Mouse (Mus musculus): ENCODE results near the gene Csdc2. TPM values are rescaled to one million over a fixed set of nuclear protein-coding genes. Genes with fewer than 3 reads are reported as not detected.

Csdc2 gene
- total and polyA plus RNA-seq, 2 experiments from 2014 or later: 188 to 269 TPM

GRCm38 (mm10) chr15:81952310-81952709 is 15.8 kb downstream of the Csdc2 start:
- DNase-seq (ENCODE audit: low spot score) (no peak), ATAC-seq (no peak)
- no peak overlapping the region for H3K4me2 ChIP-seq (ENCODE audit: low read depth, low read length)
- peak; percentile 20; the same call in 1 of the 2 replicates for TF ChIP-seq CTCF (IDR thresholded peaks at IDR 0.05; ENCODE audit: low read depth)
- no peaks in the 10 kb centered on the region for H3K9me3 ChIP-seq (ENCODE audit: low read length)
- H3K4me3 ChIP-seq (ENCODE audit: low read length): no peak overlapping the region
- H3K4me1 ChIP-seq (ENCODE audit: insufficient read depth, low read length): no peaks in the 10 kb centered on the region
- H3K27me3 ChIP-seq (ENCODE audit: insufficient read depth, low read length): no peaks in the 10 kb centered on the region
- WGBS: 74% methylated on average over 4 of the region's 4 CpGs
- H3K9ac ChIP-seq (replicated peaks; ENCODE audit: low read length): no peak overlapping the region
- peaks cover 43% of the 10 kb centered on the region; the same call in 1 of the 2 replicates for H3K36me3 ChIP-seq (ENCODE audit: insufficient read depth, low read length)
- no peak overlapping the region for H3K27ac ChIP-seq

GRCm38 (mm10) chr15:81954151-81954583 is 17.6 kb downstream of the Csdc2 start:
- no peak for DNase-seq (ENCODE audit: low spot score)
- TF ChIP-seq CTCF (IDR thresholded peaks at IDR 0.05; ENCODE audit: low read depth): no peak
- Histone ChIP-seq H3K9me3 (ENCODE audit: low read length) (no peaks in the 10 kb centered on the region), H3K4me2 (ENCODE audit: low read depth, low read length) (no peak overlapping the region), H3K36me3 (ENCODE audit: insufficient read depth, low read length) (peaks cover 42% of the 10 kb centered on the region; the same call in 1 of the 2 replicates), H3K4me1 (ENCODE audit: insufficient read depth, low read length) (no peaks in the 10 kb centered on the region), H3K27me3 (ENCODE audit: insufficient read depth, low read length) (no peaks in the 10 kb centered on the region), H3K27ac (no peak overlapping the region), H3K9ac (replicated peaks; ENCODE audit: low read length) (no peak overlapping the region), H3K4me3 (ENCODE audit: low read length) (no peak overlapping the region)
- 94% methylated on average over 9 of the region's 9 CpGs for WGBS
- ATAC-seq: no peak

- H3K4me3 ChIP-seq (ENCODE audit: low read length): no peak overlapping the region
- H3K27me3 ChIP-seq (ENCODE audit: insufficient read depth, low read length): no peaks in the 10 kb centered on the region
- ATAC-seq (no peak), DNase-seq (ENCODE audit: low spot score) (no peak)
- peaks cover 36% of the 10 kb centered on the region; the same call in 1 of the 2 replicates for H3K36me3 ChIP-seq (ENCODE audit: insufficient read depth, low read length)
- H3K4me2 ChIP-seq (ENCODE audit: low read depth, low read length): no peak overlapping the region
- TF ChIP-seq CTCF (IDR thresholded peaks at IDR 0.05; ENCODE audit: low read depth): no peak
- WGBS: 90% methylated on average over 6 of the region's 6 CpGs
- H3K9ac ChIP-seq (replicated peaks; ENCODE audit: low read length): no peak overlapping the region
- no peaks in the 10 kb centered on the region for H3K4me1 ChIP-seq (ENCODE audit: insufficient read depth, low read length)
- no peaks in the 10 kb centered on the region for H3K9me3 ChIP-seq (ENCODE audit: low read length)
- H3K27ac ChIP-seq: no peak overlapping the region
Measured at GRCm38 (mm10) chr15:81954716-81955115, 18.2 kb downstream of the Csdc2 start.

GRCm38 (mm10) chr15:81955414-81955813 is 18.9 kb downstream of the Csdc2 start:
- Histone ChIP-seq H3K9ac (replicated peaks; ENCODE audit: low read length) (no peak overlapping the region), H3K27ac (no peak overlapping the region)

GRCm38 (mm10) chr15:81956457-81956856 is 19.9 kb downstream of the Csdc2 start:
- Histone ChIP-seq H3K9ac (replicated peaks; ENCODE audit: low read length) (no peak overlapping the region), H3K27ac (no peak overlapping the region), H3K36me3 (ENCODE audit: insufficient read depth, low read length) (peaks cover 20% of the 10 kb centered on the region; the same call in 1 of the 2 replicates), H3K4me1 (ENCODE audit: insufficient read depth, low read length) (no peaks in the 10 kb centered on the region), H3K4me2 (ENCODE audit: low read depth, low read length) (no peak overlapping the region), H3K9me3 (ENCODE audit: low read length) (no peaks in the 10 kb centered on the region), H3K27me3 (ENCODE audit: insufficient read depth, low read length) (no peaks in the 10 kb centered on the region), H3K4me3 (ENCODE audit: low read length) (no peak overlapping the region)
- WGBS: 52% methylated on average over 8 of the region's 8 CpGs
- peak; percentile 92 for TF ChIP-seq CTCF (IDR thresholded peaks at IDR 0.05; ENCODE audit: low read depth)
- DNase-seq (ENCODE audit: low spot score) (peak; percentile 68), ATAC-seq (no peak)

More at GRCm38 (mm10) chr15:81955414-81955813, 18.9 kb downstream of the Csdc2 start:
- DNase-seq (ENCODE audit: low spot score) (no peak), ATAC-seq (no peak)
- 94% methylated on average over 15 of the region's 15 CpGs for WGBS
- Histone ChIP-seq H3K4me3 (ENCODE audit: low read length) (no peak overlapping the region), H3K4me1 (ENCODE audit: insufficient read depth, low read length) (no peaks in the 10 kb centered on the region), H3K36me3 (ENCODE audit: insufficient read depth, low read length) (peaks cover 29% of the 10 kb centered on the region; the same call in 1 of the 2 replicates), H3K4me2 (ENCODE audit: low read depth, low read length) (no peak overlapping the region), H3K27me3 (ENCODE audit: insufficient read depth, low read length) (no peaks in the 10 kb centered on the region), H3K9me3 (ENCODE audit: low read length) (no peaks in the 10 kb centered on the region)
- TF ChIP-seq CTCF (IDR thresholded peaks at IDR 0.05; ENCODE audit: low read depth): no peak

- WGBS: 87% methylated on average over 11 of the region's 11 CpGs
- no peak overlapping the region for H3K9ac ChIP-seq (replicated peaks; ENCODE audit: low read length)
- ATAC-seq (no peak), DNase-seq (ENCODE audit: low spot score) (no peak)
- H3K36me3 ChIP-seq (ENCODE audit: insufficient read depth, low read length): peaks cover 20% of the 10 kb centered on the region; the same call in 1 of the 2 replicates
- no peaks in the 10 kb centered on the region for H3K4me1 ChIP-seq (ENCODE audit: insufficient read depth, low read length)
- no peak overlapping the region for H3K27ac ChIP-seq
- no peaks in the 10 kb centered on the region for H3K9me3 ChIP-seq (ENCODE audit: low read length)
- H3K4me2 ChIP-seq (ENCODE audit: low read depth, low read length): no peak overlapping the region
- TF ChIP-seq CTCF (IDR thresholded peaks at IDR 0.05; ENCODE audit: low read depth): no peak
- no peak overlapping the region for H3K4me3 ChIP-seq (ENCODE audit: low read length)
- H3K27me3 ChIP-seq (ENCODE audit: insufficient read depth, low read length): no peaks in the 10 kb centered on the region
Measured at GRCm38 (mm10) chr15:81957598-81957997, 21.0 kb downstream of the Csdc2 start.

GRCm38 (mm10) chr15:81958906-81959305 is 22.3 kb downstream of the Csdc2 start:
- WGBS: 90% methylated on average over 3 of the region's 3 CpGs
- no peak for TF ChIP-seq CTCF (IDR thresholded peaks at IDR 0.05; ENCODE audit: low read depth)
- Histone ChIP-seq H3K4me1 (ENCODE audit: insufficient read depth, low read length) (no peaks in the 10 kb centered on the region), H3K4me3 (ENCODE audit: low read length) (no peak overlapping the region), H3K4me2 (ENCODE audit: low read depth, low read length) (peak overlapping the region; percentile 80; the same call in 1 of the 2 replicates), H3K27me3 (ENCODE audit: insufficient read depth, low read length) (no peaks in the 10 kb centered on the region), H3K9ac (replicated peaks; ENCODE audit: low read length) (no peak overlapping the region), H3K36me3 (ENCODE audit: insufficient read depth, low read length) (peaks cover 16% of the 10 kb centered on the region; the same call in 1 of the 2 replicates), H3K27ac (no peak overlapping the region), H3K9me3 (ENCODE audit: low read length) (no peaks in the 10 kb centered on the region)
- ATAC-seq (no peak), DNase-seq (ENCODE audit: low spot score) (no peak)
